Mouse (Mus musculus) stomach, postnatal 0 days (tissue): Measurements from ENCODE around the gene Nr2f2.

Experiments used
- CTCF ChIP-seq: IDR thresholded peaks from 2 replicates; pipeline ENCODE4 v1.5.1; 2016; ENCODE audit warnings: antibody characterized with exemption, low read depth, mild to moderate bottlenecking, moderate library complexity
- EP300 ChIP-seq: optimal IDR thresholded peaks from 2 replicates; pipeline ENCODE3; 2016; ENCODE audit warnings: antibody characterized with exemption

DNA sequence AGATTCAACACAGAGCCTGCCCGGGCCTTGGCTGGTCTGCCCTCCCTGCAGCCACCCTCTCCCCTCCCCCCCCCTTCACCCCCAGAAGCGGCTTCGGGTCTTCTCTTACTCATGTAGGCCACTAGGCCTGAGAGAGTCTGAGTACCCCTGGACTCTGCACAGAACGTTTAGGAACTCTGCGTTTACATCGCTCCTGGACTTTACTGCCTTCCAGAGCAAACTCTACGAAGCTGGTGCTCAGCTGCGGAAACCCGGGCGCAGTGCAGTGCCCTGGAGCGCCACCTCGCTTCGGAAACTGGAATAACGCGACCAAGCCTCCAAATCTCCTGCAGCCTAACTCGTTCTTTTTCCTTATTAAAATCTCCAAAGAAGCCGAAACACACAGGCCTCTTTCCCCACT, 31.7 kb downstream of the Nr2f2 start:
- TF ChIP-seq EP300 (no peak), CTCF (peak; percentile 96)
